Mouse (Mus musculus) liver, embryonic 15.5 days (tissue): Measurements from ENCODE around the gene Nek3. TPM values are rescaled to one million over a fixed set of nuclear protein-coding genes. Genes with fewer than 3 reads are reported as not detected.

ENCODE experiments used
- ATAC-seq: fragments of 200-750 bp; cut with Nextera tagmentation; 2 replicates; pipeline ENCODE4 v1.8.0; 2017; ENCODE audit warnings: moderate number of reproducible peaks, mild to moderate bottlenecking, moderate library complexity; ENCODE audit not compliant: insufficient read depth
- H3K27ac ChIP-seq: fragments of 300-500 bp; sonication (generic); replicated peaks from 2 replicates; pipeline ENCODE4 v1.5.1; 2015; ENCODE audit warnings: mild to moderate bottlenecking, inconsistent platforms
- H3K27me3 ChIP-seq: fragments of 300-500 bp; sonication (generic); 2 replicates; pipeline ENCODE4 v1.6.1; 2015; ENCODE audit warnings: mild to moderate bottlenecking, inconsistent platforms
- H3K36me3 ChIP-seq: fragments of 300-500 bp; sonication (generic); replicated peaks from 2 replicates; pipeline ENCODE4 v1.6.1; 2015; ENCODE audit warnings: moderate library complexity, mild to moderate bottlenecking, inconsistent platforms
- H3K4me1 ChIP-seq: fragments of 300-500 bp; sonication (generic); replicated peaks from 2 replicates; pipeline ENCODE4 v1.6.1; 2015; ENCODE audit warnings: inconsistent platforms
- H3K4me2 ChIP-seq: fragments of 300-500 bp; sonication (generic); 2 replicates; pipeline ENCODE4 v1.6.1; 2015; ENCODE audit warnings: moderate library complexity, mild to moderate bottlenecking, inconsistent platforms
- H3K4me3 ChIP-seq: fragments of 300-500 bp; sonication (generic); replicated peaks from 2 replicates; pipeline ENCODE4 v1.5.1; 2015; ENCODE audit warnings: mild to moderate bottlenecking, inconsistent platforms
- H3K9ac ChIP-seq: fragments of 300-500 bp; sonication (generic); 2 replicates; pipeline ENCODE4 v1.6.1; 2015; ENCODE audit warnings: moderate library complexity, mild to moderate bottlenecking, inconsistent platforms
- H3K9me3 ChIP-seq: fragments of 300-500 bp; sonication (generic); replicated peaks from 2 replicates; pipeline ENCODE4 v1.6.1; 2016; ENCODE audit warnings: inconsistent platforms
- WGBS: fragments of 180-500 bp; shearing (Covaris S2); methylation state at CpG from one replicate; pipeline ENCODE4 v1.1.7; 2015; ENCODE audit warnings: mixed read lengths; ENCODE audit not compliant: insufficient replicate concordance; 5-methylcytosine and 5-hydroxymethylcytosine counted together
- polyA plus RNA-seq: library from polyadenylated mRNA; unstranded; fragments of >200 nt; fragmentation: Nextera tagmentation; extraction: Ambion mirVana; gene quantifications from 2 replicates; pipeline ENCODE4 v1.2.1, GENCODE M21; 2015

Gene Nek3
- polyA plus RNA-seq = 1.4 and 1.5 TPM in 2 replicates

GRCm38 (mm10) chr8:22166080-22166603 lies at the start of gene Nek3:
Gene Nek3 (minus strand): TSS chr8:22166435.
- Histone ChIP-seq H3K9ac (peak within 1 kb of the TSS; percentile 75), H3K36me3 (peaks cover 37% of the 10 kb centered on the region), H3K27me3 (no peaks in the 10 kb centered on the region), H3K27ac (peak within 1 kb of the TSS; percentile 76), H3K4me2 (peak within 1 kb of the TSS; percentile 82), H3K4me1 (peaks cover 19% of the 10 kb centered on the region), H3K4me3 (peak within 1 kb of the TSS; percentile 76), H3K9me3 (no peaks in the 10 kb centered on the region)
- ATAC-seq = peak; percentile 98
- WGBS = under 1% methylated on average over 43 of the region's 43 CpGs

GRCm38 (mm10) chr8:22214826-22215225 lies 48.6 kb upstream of the Nek3 start:
- Histone ChIP-seq H3K36me3 (peaks cover 21% of the 10 kb centered on the region), H3K4me3 (no peak overlapping the region), H3K4me1 (no peaks in the 10 kb centered on the region), H3K9me3 (no peaks in the 10 kb centered on the region), H3K9ac (no peak overlapping the region), H3K27ac (no peak overlapping the region), H3K4me2 (no peak overlapping the region), H3K27me3 (no peaks in the 10 kb centered on the region)
- WGBS = 87% methylated on average over 10 of the region's 10 CpGs
- ATAC-seq = no peak

- Histone ChIP-seq H3K4me2 (no peak overlapping the region), H3K36me3 (peaks cover 18% of the 10 kb centered on the region), H3K4me1 (peaks cover 15% of the 10 kb centered on the region), H3K27ac (no peak overlapping the region), H3K27me3 (no peaks in the 10 kb centered on the region), H3K4me3 (no peak overlapping the region), H3K9me3 (no peaks in the 10 kb centered on the region), H3K9ac (no peak overlapping the region)
- ATAC-seq = peak; percentile 65
- 7% methylated on average over 5 of the region's 5 CpGs for WGBS
These were observed 42.8 kb upstream of the Nek3 start for GRCm38 (mm10) chr8:22209012-22209411.

- Histone ChIP-seq H3K9ac (no peak overlapping the region), H3K4me1 (peaks cover 15% of the 10 kb centered on the region), H3K27me3 (no peaks in the 10 kb centered on the region), H3K4me2 (no peak overlapping the region), H3K4me3 (no peak overlapping the region), H3K27ac (no peak overlapping the region), H3K9me3 (no peaks in the 10 kb centered on the region), H3K36me3 (peaks cover 14% of the 10 kb centered on the region)
- WGBS = 46% methylated on average over 4 of the region's 4 CpGs
- no peak for ATAC-seq
These were observed 41.3 kb upstream of the Nek3 start for GRCm38 (mm10) chr8:22207535-22207934.

- no peaks in the 10 kb centered on the region for H3K27me3 ChIP-seq
- 86% methylated on average over 8 of the region's 8 CpGs for WGBS
- ATAC-seq = no peak
These were observed 33.2 kb upstream of the Nek3 start for GRCm38 (mm10) chr8:22199481-22199880.

GRCm38 (mm10) chr8:22197914-22198313 lies 31.7 kb upstream of the Nek3 start:
- WGBS = 74% methylated on average over 6 of the region's 6 CpGs

More at GRCm38 (mm10) chr8:22199481-22199880, 33.2 kb upstream of the Nek3 start:
- Histone ChIP-seq H3K9me3 (no peaks in the 10 kb centered on the region), H3K36me3 (peaks cover 15% of the 10 kb centered on the region), H3K4me3 (no peak overlapping the region), H3K9ac (no peak overlapping the region), H3K4me1 (peaks cover 4% of the 10 kb centered on the region), H3K4me2 (no peak overlapping the region), H3K27ac (no peak overlapping the region)

GRCm38 (mm10) chr8:22193432-22194010 lies 27.3 kb upstream of the Nek3 start:
- no peaks in the 10 kb centered on the region for H3K27me3 ChIP-seq
- H3K27ac ChIP-seq = peak overlapping the region; percentile 86
- no peaks in the 10 kb centered on the region for H3K9me3 ChIP-seq
- peak; percentile 25; the same call in 1 of the 2 replicates for ATAC-seq
- WGBS = 10% methylated on average over 12 of the region's 12 CpGs
- H3K4me3 ChIP-seq = peak overlapping the region; percentile 74
- peak overlapping the region; percentile 90 for H3K4me2 ChIP-seq
- peak overlapping the region; percentile 84 for H3K9ac ChIP-seq
- H3K36me3 ChIP-seq = no peaks in the 10 kb centered on the region
- H3K4me1 ChIP-seq = peaks cover 21% of the 10 kb centered on the region

More at GRCm38 (mm10) chr8:22197914-22198313, 31.7 kb upstream of the Nek3 start:
- H3K4me3 ChIP-seq = no peak overlapping the region
- H3K4me1 ChIP-seq = peaks cover 19% of the 10 kb centered on the region
- H3K27ac ChIP-seq = no peak overlapping the region
- H3K9me3 ChIP-seq = no peaks in the 10 kb centered on the region
- no peak for ATAC-seq
- no peak overlapping the region for H3K4me2 ChIP-seq
- peaks cover 15% of the 10 kb centered on the region for H3K36me3 ChIP-seq
- no peaks in the 10 kb centered on the region for H3K27me3 ChIP-seq
- H3K9ac ChIP-seq = no peak overlapping the region

GRCm38 (mm10) chr8:22192660-22193431 lies 26.6 kb upstream of the Nek3 start, which contains the start of gene Vps36:
Gene Vps36 (plus strand): TSS chr8:22192809.
- Histone ChIP-seq H3K27me3 (peaks cover 7% of the 10 kb centered on the region), H3K36me3 (no peaks in the 10 kb centered on the region), H3K4me3 (peak within 1 kb of the TSS; percentile 74), H3K27ac (peak within 1 kb of the TSS; percentile 86), H3K9ac (peak within 1 kb of the TSS; percentile 84), H3K4me2 (peak within 1 kb of the TSS; percentile 90), H3K4me1 (peaks cover 21% of the 10 kb centered on the region), H3K9me3 (no peaks in the 10 kb centered on the region)
- under 1% methylated on average over 71 of the region's 73 CpGs for WGBS
- peak; percentile 94 for ATAC-seq

- ATAC-seq = peak; percentile 94
- no peaks in the 10 kb centered on the region for H3K9me3 ChIP-seq
- H3K4me3 ChIP-seq = peak within 1 kb of the TSS; percentile 81
- H3K4me1 ChIP-seq = peaks cover 26% of the 10 kb centered on the region
- H3K36me3 ChIP-seq = no peaks in the 10 kb centered on the region
- peaks cover 20% of the 10 kb centered on the region for H3K27me3 ChIP-seq
- peak within 1 kb of the TSS; percentile 84 for H3K9ac ChIP-seq
- peak within 1 kb of the TSS; percentile 93 for H3K4me2 ChIP-seq
- 2% methylated on average over 63 of the region's 63 CpGs for WGBS
- peak within 1 kb of the TSS; percentile 94 for H3K27ac ChIP-seq
These were observed 19.5 kb upstream of the Nek3 start, which contains the start of gene Ckap2 for GRCm38 (mm10) chr8:22185431-22186397. Gene Ckap2 (minus strand): TSS chr8:22185819.

- Histone ChIP-seq H3K9ac (peak overlapping the region; percentile 84), H3K36me3 (no peaks in the 10 kb centered on the region; the same call in 1 of the 2 replicates), H3K4me1 (peaks cover 26% of the 10 kb centered on the region), H3K4me3 (peak overlapping the region; percentile 81), H3K27me3 (peaks cover 20% of the 10 kb centered on the region), H3K27ac (peak overlapping the region; percentile 94), H3K4me2 (peak overlapping the region; percentile 93), H3K9me3 (no peaks in the 10 kb centered on the region)
- ATAC-seq = peak; percentile 78
- WGBS = under 1% methylated on average over 3 of the region's 3 CpGs
These were observed 18.6 kb upstream of the Nek3 start for GRCm38 (mm10) chr8:22184884-22185283.
